Mouse (Mus musculus): Measurements from ENCODE around the gene Gm21976.

Gene Gm21976

GRCm38 (mm10) chr13:98254921-98255320 lies 24.8 kb upstream of the Gm21976 start:
- Histone ChIP-seq H3K9me3 (ENCODE audit: low read length) (no peaks in the 10 kb centered on the region), H3K4me1 (replicated peaks; ENCODE audit: low read depth, low read length) (peaks cover 18% of the 10 kb centered on the region), H3K36me3 (ENCODE audit: insufficient read depth, low read length) (peaks cover 98% of the 10 kb centered on the region), H3K4me3 (replicated peaks; ENCODE audit: low read length) (no peak overlapping the region), H3K27me3 (ENCODE audit: insufficient read depth, low read length) (no peaks in the 10 kb centered on the region)
- TF ChIP-seq POU5F1 (IDR thresholded peaks at IDR 0.05; ENCODE audit: borderline replicate concordance, low read length), result no peak
- no peak for TF ChIP-seq CTCF (conservative IDR thresholded peaks at IDR 0.05; ENCODE audit: low read length)
- no peak for TF ChIP-seq NANOG (IDR thresholded peaks at IDR 0.05; ENCODE audit: borderline replicate concordance, low read length)

GRCm38 (mm10) chr13:98262636-98263457 lies 16.8 kb upstream of the Gm21976 start, which contains the start of the genes Utp15 and Ankra2:
Gene Utp15, minus strand, starts transcription at chr13:98263041.
Gene Ankra2, plus strand, starts transcription at chr13:98263074.
- no peak for TF ChIP-seq POU5F1 (IDR thresholded peaks at IDR 0.05; ENCODE audit: borderline replicate concordance, low read length)
- no peaks in the 10 kb centered on the region for H3K27me3 ChIP-seq (ENCODE audit: insufficient read depth, low read length)
- peak within 1 kb of the TSS; percentile 93 for H3K4me3 ChIP-seq (replicated peaks; ENCODE audit: low read length)
- no peaks in the 10 kb centered on the region for H3K9me3 ChIP-seq (ENCODE audit: low read length)
- H3K4me1 ChIP-seq (replicated peaks; ENCODE audit: low read depth, low read length), result peaks cover 20% of the 10 kb centered on the region
- H3K36me3 ChIP-seq (ENCODE audit: insufficient read depth, low read length), result peaks cover 42% of the 10 kb centered on the region

- Histone ChIP-seq H3K4me3 (replicated peaks; ENCODE audit: low read length) (peak overlapping the region; percentile 93), H3K4me1 (replicated peaks; ENCODE audit: low read depth, low read length) (peaks cover 20% of the 10 kb centered on the region), H3K9me3 (ENCODE audit: low read length) (no peaks in the 10 kb centered on the region), H3K27me3 (ENCODE audit: insufficient read depth, low read length) (no peaks in the 10 kb centered on the region), H3K36me3 (ENCODE audit: insufficient read depth, low read length) (peaks cover 41% of the 10 kb centered on the region)
- TF ChIP-seq CTCF (conservative IDR thresholded peaks at IDR 0.05; ENCODE audit: low read length), result no peak
- no peak for TF ChIP-seq NANOG (IDR thresholded peaks at IDR 0.05; ENCODE audit: borderline replicate concordance, low read length)
- TF ChIP-seq POU5F1 (IDR thresholded peaks at IDR 0.05; ENCODE audit: borderline replicate concordance, low read length), result no peak
Measured at GRCm38 (mm10) chr13:98263458-98263987, 16.2 kb upstream of the Gm21976 start.

- H3K4me1 ChIP-seq (replicated peaks; ENCODE audit: low read depth, low read length), result peaks cover 20% of the 10 kb centered on the region
- peaks cover 38% of the 10 kb centered on the region for H3K36me3 ChIP-seq (ENCODE audit: insufficient read depth, low read length)
- TF ChIP-seq POU5F1 (IDR thresholded peaks at IDR 0.05; ENCODE audit: borderline replicate concordance, low read length), result no peak
- no peak for TF ChIP-seq CTCF (conservative IDR thresholded peaks at IDR 0.05; ENCODE audit: low read length)
- no peak for TF ChIP-seq NANOG (IDR thresholded peaks at IDR 0.05; ENCODE audit: borderline replicate concordance, low read length)
- H3K27me3 ChIP-seq (ENCODE audit: insufficient read depth, low read length), result no peaks in the 10 kb centered on the region
- H3K4me3 ChIP-seq (replicated peaks; ENCODE audit: low read length), result peak overlapping the region; percentile 93
- H3K9me3 ChIP-seq (ENCODE audit: low read length), result no peaks in the 10 kb centered on the region
Measured at GRCm38 (mm10) chr13:98264111-98264510, 15.6 kb upstream of the Gm21976 start.

- H3K27me3 ChIP-seq (ENCODE audit: insufficient read depth, low read length), result no peaks in the 10 kb centered on the region; the same call in 1 of the 2 replicates
- no peak overlapping the region for H3K4me3 ChIP-seq (replicated peaks; ENCODE audit: low read length)
- H3K36me3 ChIP-seq (ENCODE audit: insufficient read depth, low read length), result peaks cover 38% of the 10 kb centered on the region
- TF ChIP-seq POU5F1 (IDR thresholded peaks at IDR 0.05; ENCODE audit: borderline replicate concordance, low read length) (no peak), NANOG (IDR thresholded peaks at IDR 0.05; ENCODE audit: borderline replicate concordance, low read length) (no peak), CTCF (conservative IDR thresholded peaks at IDR 0.05; ENCODE audit: low read length) (no peak)
- H3K4me1 ChIP-seq (replicated peaks; ENCODE audit: low read depth, low read length), result no peaks in the 10 kb centered on the region
- no peaks in the 10 kb centered on the region for H3K9me3 ChIP-seq (ENCODE audit: low read length)
Measured at GRCm38 (mm10) chr13:98274023-98274422, 5.7 kb upstream of the Gm21976 start.

GRCm38 (mm10) chr13:98275646-98276045 lies 4.0 kb upstream of the Gm21976 start:
- no peaks in the 10 kb centered on the region for H3K9me3 ChIP-seq (ENCODE audit: low read length)
- H3K4me3 ChIP-seq (replicated peaks; ENCODE audit: low read length), result no peak overlapping the region
- no peaks in the 10 kb centered on the region for H3K4me1 ChIP-seq (replicated peaks; ENCODE audit: low read depth, low read length)
- H3K36me3 ChIP-seq (ENCODE audit: insufficient read depth, low read length), result peaks cover 33% of the 10 kb centered on the region
- no peaks in the 10 kb centered on the region; the same call in 1 of the 2 replicates for H3K27me3 ChIP-seq (ENCODE audit: insufficient read depth, low read length)
- TF ChIP-seq CTCF (conservative IDR thresholded peaks at IDR 0.05; ENCODE audit: low read length) (no peak), POU5F1 (IDR thresholded peaks at IDR 0.05; ENCODE audit: borderline replicate concordance, low read length) (no peak), NANOG (IDR thresholded peaks at IDR 0.05; ENCODE audit: borderline replicate concordance, low read length) (no peak)

GRCm38 (mm10) chr13:98276253-98276652 lies 3.4 kb upstream of the Gm21976 start:
- Histone ChIP-seq H3K4me1 (replicated peaks; ENCODE audit: low read depth, low read length) (no peaks in the 10 kb centered on the region), H3K27me3 (ENCODE audit: insufficient read depth, low read length) (no peaks in the 10 kb centered on the region; the same call in 1 of the 2 replicates), H3K9me3 (ENCODE audit: low read length) (no peaks in the 10 kb centered on the region), H3K36me3 (ENCODE audit: insufficient read depth, low read length) (peaks cover 27% of the 10 kb centered on the region), H3K4me3 (replicated peaks; ENCODE audit: low read length) (no peak overlapping the region)
- TF ChIP-seq POU5F1 (IDR thresholded peaks at IDR 0.05; ENCODE audit: borderline replicate concordance, low read length), result no peak
- TF ChIP-seq NANOG (IDR thresholded peaks at IDR 0.05; ENCODE audit: borderline replicate concordance, low read length), result no peak
- TF ChIP-seq CTCF (conservative IDR thresholded peaks at IDR 0.05; ENCODE audit: low read length), result no peak

GRCm38 (mm10) chr13:98277501-98277900 lies 2.2 kb upstream of the Gm21976 start:
- TF ChIP-seq CTCF (conservative IDR thresholded peaks at IDR 0.05; ENCODE audit: low read length), result 0 out of 2 replicates have a peak, but pooled peaks have one; percentile 22
- TF ChIP-seq POU5F1 (IDR thresholded peaks at IDR 0.05; ENCODE audit: borderline replicate concordance, low read length), result no peak

More at GRCm38 (mm10) chr13:98277501-98277900, 2.2 kb upstream of the Gm21976 start:
- H3K36me3 ChIP-seq (ENCODE audit: insufficient read depth, low read length), result peaks cover 14% of the 10 kb centered on the region
- no peaks in the 10 kb centered on the region; the same call in 1 of the 2 replicates for H3K27me3 ChIP-seq (ENCODE audit: insufficient read depth, low read length)
- H3K9me3 ChIP-seq (ENCODE audit: low read length), result no peaks in the 10 kb centered on the region
- no peak overlapping the region for H3K4me3 ChIP-seq (replicated peaks; ENCODE audit: low read length)
- H3K4me1 ChIP-seq (replicated peaks; ENCODE audit: low read depth, low read length), result no peaks in the 10 kb centered on the region
